In genomic region chr4:124193059-124193721, GRCm38 (mm10) we compare ENCODE assay signal across 21 mouse cellular contexts.
DNase-seq lines count a peak whose midpoint lies in the region; ATAC-seq lines count a peak whose summit lies in the region.
"Had no signal": no experiment of that assay in that cellular context is flagged by ENCODE, and none has a peak within 500 bp of the region (broad histone marks: within the 10 kb centered on the region; RNA-seq: fewer than 3 reads in every experiment).

No protein-coding gene starts in this region.

- H3K36me3 ChIP-seq in embryonic facial prominence, embryonic 13.5 days, result no peaks in the 10 kb centered on the region
- H3K36me3 ChIP-seq in embryonic facial prominence, embryonic 10.5 days (replicated peaks), result no peaks in the 10 kb centered on the region
- H3K36me3 ChIP-seq in neural tube, embryonic 13.5 days, result no peaks in the 10 kb centered on the region
- H3K36me3 ChIP-seq: embryonic facial prominence, embryonic 15.5 days; heart, embryonic 12.5 days; limb, embryonic 13.5 days; liver, embryonic 15.5 days had no signal

- DNase-seq in embryonic facial prominence, embryonic 10.5 days (ENCODE audit: low spot score), result no peak
- DNase-seq in layer of hippocampus, adult 18-20 months (ENCODE audit: low spot score in 2 of 2), result peak; percentile 28 to 29
- no peak for DNase-seq in layer of hippocampus, postnatal 10 days (ENCODE audit: low spot score in 2 of 2)
- no peak for DNase-seq in neural tube, embryonic 10.5 days (ENCODE audit: extremely low spot score, low spot score)
- DNase-seq in thymus, postnatal 0 days (ENCODE audit: low spot score), result no peak
- DNase-seq in left cerebral cortex, postnatal 36 days (ENCODE audit: low spot score in 2 of 2), result no peak
- DNase-seq: adrenal gland, adult 8-10 months; cerebellum, adult 11 months; gastrocnemius, adult 2 months; heart, postnatal 14 days; kidney, adult 18-20 months; thymus, postnatal 36 days had no signal

- no peak overlapping the region for H3K27ac ChIP-seq in embryonic facial prominence, embryonic 13.5 days
- H3K27ac ChIP-seq in embryonic facial prominence, embryonic 10.5 days (replicated peaks), result no peak overlapping the region
- 0 out of 2 replicates have a peak overlapping the region, but pooled peaks have one; percentile 2 for H3K27ac ChIP-seq in neural tube, embryonic 13.5 days (replicated peaks)
- H3K27ac ChIP-seq: embryonic facial prominence, embryonic 15.5 days; gastrocnemius, adult 2 months; kidney, postnatal 0 days; limb, embryonic 13.5 days; liver, embryonic 15.5 days; macrophage had no signal

- 25% methylated on average over 15 of the region's 15 CpGs for WGBS in embryonic facial prominence, embryonic 13.5 days
- 78% methylated on average over 15 of the region's 15 CpGs for WGBS in embryonic facial prominence, embryonic 10.5 days
- 38% methylated on average over 15 of the region's 15 CpGs for WGBS in neural tube, embryonic 13.5 days

- peaks cover 66% of the 10 kb centered on the region for H3K27me3 ChIP-seq in embryonic facial prominence, embryonic 13.5 days
- peaks cover 62% of the 10 kb centered on the region for H3K27me3 ChIP-seq in embryonic facial prominence, embryonic 10.5 days (replicated peaks; ENCODE audit: low read depth, poor library complexity, severe bottlenecking)
- peaks cover 42% of the 10 kb centered on the region for H3K27me3 ChIP-seq in neural tube, embryonic 13.5 days

- H3K4me1 ChIP-seq in embryonic facial prominence, embryonic 13.5 days, result peaks cover 20% of the 10 kb centered on the region
- peaks cover 15% of the 10 kb centered on the region for H3K4me1 ChIP-seq in embryonic facial prominence, embryonic 10.5 days
- H3K4me1 ChIP-seq in neural tube, embryonic 13.5 days (replicated peaks), result peaks cover 34% of the 10 kb centered on the region
- H3K4me1 ChIP-seq: heart, embryonic 12.5 days; liver, embryonic 15.5 days had no signal

- intact Hi-C loops in left cerebral cortex, postnatal 36 days (cut with DNase I), result loop anchor here (5.0 kb wide), 1 partner anchor 51 kb away; no protein-coding TSS in a partner anchor

- no peak overlapping the region for H3K4me3 ChIP-seq in embryonic facial prominence, embryonic 13.5 days
- no peak overlapping the region for H3K4me3 ChIP-seq in embryonic facial prominence, embryonic 10.5 days
- no peak overlapping the region for H3K4me3 ChIP-seq in neural tube, embryonic 13.5 days
- H3K4me3 ChIP-seq: embryonic facial prominence, embryonic 15.5 days; gastrocnemius, adult 2 months; heart, embryonic 12.5 days; limb, embryonic 13.5 days; liver, embryonic 15.5 days had no signal

- H3K4me2 ChIP-seq in embryonic facial prominence, embryonic 13.5 days, result peak overlapping the region; percentile 17
- H3K4me2 ChIP-seq in neural tube, embryonic 13.5 days, result no peak overlapping the region
- H3K4me2 ChIP-seq: embryonic facial prominence, embryonic 15.5 days; heart, embryonic 12.5 days; limb, embryonic 13.5 days; liver, embryonic 15.5 days had no signal

- no peak for ATAC-seq in embryonic facial prominence, embryonic 13.5 days (ENCODE audit: insufficient number of reproducible peaks, insufficient read depth, low FRiP score, low TSS enrichment, low read depth)
- ATAC-seq in neural tube, embryonic 13.5 days (ENCODE audit: low read depth), result 0 out of 2 replicates have a peak, but pooled peaks have one; percentile 48
- ATAC-seq: Patski had no signal

- no peak overlapping the region for H3K9ac ChIP-seq in embryonic facial prominence, embryonic 13.5 days
- H3K9ac ChIP-seq in neural tube, embryonic 13.5 days, result no peak overlapping the region
- H3K9ac ChIP-seq: embryonic facial prominence, embryonic 15.5 days; heart, embryonic 12.5 days; limb, embryonic 13.5 days; liver, embryonic 15.5 days had no signal

- H3K9me3 ChIP-seq in embryonic facial prominence, embryonic 13.5 days, result no peaks in the 10 kb centered on the region
- H3K9me3 ChIP-seq in embryonic facial prominence, embryonic 10.5 days, result no peaks in the 10 kb centered on the region
- H3K9me3 ChIP-seq in neural tube, embryonic 13.5 days, result no peaks in the 10 kb centered on the region
- H3K9me3 ChIP-seq: embryonic facial prominence, embryonic 15.5 days; heart, embryonic 12.5 days; limb, embryonic 13.5 days; liver, embryonic 15.5 days had no signal

Comparison
In these comparisons a context has a peak if more than half of its experiments do, and no peak if none do; other contexts are left out.
1. DNase-seq: peak in layer of hippocampus, adult 18-20 months (2 of 2); none in embryonic facial prominence, embryonic 10.5 days (single experiment), layer of hippocampus, postnatal 10 days (0 of 2), neural tube, embryonic 10.5 days (single experiment), thymus, postnatal 0 days (single experiment) and left cerebral cortex, postnatal 36 days (0 of 2).